Mouse (Mus musculus): ENCODE measurements around the gene Atp11b.

- TF ChIP-seq CTCF (IDR thresholded peaks at IDR 0.05; ENCODE audit: low read depth): no peak
- TF ChIP-seq EP300 (optimal IDR thresholded peaks at IDR 0.05): no peak
Measured at GRCm38 (mm10) chr3:35849326-35849725, 95.4 kb downstream of the Atp11b start.

All from stomach, postnatal 0 days (tissue).